Mouse (Mus musculus) stomach, postnatal 0 days (tissue): ENCODE data around the gene Spata31d1a.

ENCODE experiments used
- CTCF ChIP-seq: IDR thresholded peaks from 2 replicates; pipeline ENCODE4 v1.5.1; 2016; ENCODE audit warnings: antibody characterized with exemption, low read depth, mild to moderate bottlenecking, moderate library complexity
- EP300 ChIP-seq: optimal IDR thresholded peaks from 2 replicates; pipeline ENCODE3; 2016; ENCODE audit warnings: antibody characterized with exemption

- TF ChIP-seq EP300 (no peak), CTCF (no peak)
These were observed at the start of gene Spata31d1a for GRCm38 (mm10) chr13:59710230-59710629.
